Mouse (Mus musculus): Measurements from ENCODE around the gene Opa3. TPM values are rescaled to one million over a fixed set of nuclear protein-coding genes. Genes with fewer than 3 reads are reported as not detected.
A peak's percentile ranks its signal among the peaks of the same experiment; 100 is the strongest.

Gene Opa3
- polyA plus RNA-seq, 1 experiment from 2014 or later = 39.5 TPM

DNA sequence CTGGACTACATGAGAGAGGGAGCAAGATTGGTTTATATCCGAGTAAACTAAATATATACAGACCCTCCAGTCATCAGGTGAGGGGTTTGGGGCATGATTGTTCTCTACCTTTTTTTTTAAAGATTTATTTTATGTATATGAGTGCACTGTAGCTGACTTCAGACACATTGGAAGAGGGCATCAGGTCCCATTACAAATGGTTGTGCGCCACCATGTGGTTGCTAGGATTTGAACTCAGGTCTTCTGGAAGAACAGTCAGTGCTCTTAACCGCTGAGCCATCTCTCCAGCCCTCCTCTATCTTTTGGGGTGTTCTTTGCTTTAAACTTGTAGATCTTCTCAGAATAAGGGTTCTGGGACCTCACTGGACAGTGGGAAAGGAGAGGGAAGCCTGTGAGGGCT lies 8.1 kb upstream of the Opa3 start:
- H3K9ac ChIP-seq (replicated peaks; ENCODE audit: low read length) = no peak overlapping the region
- H3K27ac ChIP-seq (replicated peaks; ENCODE audit: low read depth, low read length) = no peak overlapping the region
- 59% methylated on average over 3 of the region's 3 CpGs for WGBS
- H3K27me3 ChIP-seq (ENCODE audit: control insufficient read depth, insufficient read depth, low read length) = no peaks in the 10 kb centered on the region
- DNase-seq (ENCODE audit: low spot score) (no peak), ATAC-seq (replicated peaks; ENCODE audit: insufficient number of reproducible peaks, low FRiP score, low TSS enrichment, low read depth) (no peak)
- no peaks in the 10 kb centered on the region for H3K36me3 ChIP-seq (replicated peaks; ENCODE audit: control insufficient read depth, insufficient read depth, low read depth, low read length)
- no peaks in the 10 kb centered on the region for H3K4me1 ChIP-seq (ENCODE audit: control insufficient read depth, insufficient read depth, low read length)
- H3K9me3 ChIP-seq (replicated peaks; ENCODE audit: control insufficient read depth, low read length) = no peaks in the 10 kb centered on the region
- no peak overlapping the region for H3K4me2 ChIP-seq (ENCODE audit: low read depth, low read length)
- H3K4me3 ChIP-seq (ENCODE audit: low read depth, low read length) = no peak overlapping the region

DNA sequence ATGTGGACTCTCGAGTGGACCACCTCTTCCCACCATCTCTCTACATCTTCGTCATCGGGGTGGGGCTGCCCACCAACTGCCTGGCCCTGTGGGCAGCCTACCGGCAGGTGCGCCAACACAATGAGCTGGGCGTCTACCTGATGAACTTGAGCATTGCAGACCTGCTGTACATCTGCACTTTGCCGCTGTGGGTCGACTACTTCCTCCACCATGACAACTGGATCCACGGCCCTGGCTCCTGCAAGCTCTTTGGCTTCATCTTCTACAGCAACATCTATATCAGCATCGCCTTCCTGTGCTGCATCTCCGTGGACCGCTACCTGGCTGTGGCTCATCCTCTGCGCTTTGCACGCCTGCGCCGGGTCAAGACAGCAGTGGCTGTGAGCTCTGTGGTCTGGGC lies 5.9 kb upstream of the Opa3 start:
- H3K4me1 ChIP-seq (ENCODE audit: control insufficient read depth, insufficient read depth, low read length) = no peaks in the 10 kb centered on the region
- no peaks in the 10 kb centered on the region for H3K27me3 ChIP-seq (ENCODE audit: control insufficient read depth, insufficient read depth, low read length)
- H3K4me2 ChIP-seq (ENCODE audit: low read depth, low read length) = no peak overlapping the region
- WGBS = 91% methylated on average over 16 of the region's 16 CpGs
- H3K4me3 ChIP-seq (ENCODE audit: low read depth, low read length) = no peak overlapping the region
- H3K27ac ChIP-seq (replicated peaks; ENCODE audit: low read depth, low read length) = no peak overlapping the region
- H3K9me3 ChIP-seq (replicated peaks; ENCODE audit: control insufficient read depth, low read length) = no peaks in the 10 kb centered on the region
- H3K36me3 ChIP-seq (replicated peaks; ENCODE audit: control insufficient read depth, insufficient read depth, low read depth, low read length) = no peaks in the 10 kb centered on the region
- DNase-seq (ENCODE audit: low spot score) (no peak), ATAC-seq (replicated peaks; ENCODE audit: insufficient number of reproducible peaks, low FRiP score, low TSS enrichment, low read depth) (no peak)
- no peak overlapping the region for H3K9ac ChIP-seq (replicated peaks; ENCODE audit: low read length)

DNA sequence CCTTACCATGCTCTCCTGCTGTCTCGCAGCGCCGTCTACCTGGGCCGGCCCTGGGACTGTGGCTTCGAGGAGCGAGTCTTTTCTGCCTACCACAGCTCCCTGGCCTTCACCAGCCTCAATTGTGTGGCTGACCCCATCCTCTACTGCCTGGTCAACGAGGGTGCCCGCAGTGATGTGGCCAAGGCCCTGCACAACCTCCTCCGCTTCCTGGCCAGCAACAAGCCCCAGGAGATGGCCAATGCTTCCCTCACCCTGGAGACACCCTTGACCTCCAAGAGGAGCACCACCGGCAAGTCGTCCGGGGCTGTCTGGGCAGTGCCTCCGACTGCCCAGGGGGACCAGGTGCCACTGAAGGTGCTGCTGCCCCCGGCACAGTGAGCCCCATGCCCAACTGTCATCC lies 5.3 kb upstream of the Opa3 start:
- ATAC-seq (replicated peaks; ENCODE audit: insufficient number of reproducible peaks, low FRiP score, low TSS enrichment, low read depth) = no peak
- no peak overlapping the region for H3K4me2 ChIP-seq (ENCODE audit: low read depth, low read length)
- no peak for DNase-seq (ENCODE audit: low spot score)
- H3K27ac ChIP-seq (replicated peaks; ENCODE audit: low read depth, low read length) = no peak overlapping the region
- 92% methylated on average over 14 of the region's 14 CpGs for WGBS
- no peaks in the 10 kb centered on the region for H3K36me3 ChIP-seq (replicated peaks; ENCODE audit: control insufficient read depth, insufficient read depth, low read depth, low read length)
- H3K4me1 ChIP-seq (ENCODE audit: control insufficient read depth, insufficient read depth, low read length) = no peaks in the 10 kb centered on the region
- H3K9me3 ChIP-seq (replicated peaks; ENCODE audit: control insufficient read depth, low read length) = no peaks in the 10 kb centered on the region
- no peaks in the 10 kb centered on the region for H3K27me3 ChIP-seq (ENCODE audit: control insufficient read depth, insufficient read depth, low read length)
- H3K9ac ChIP-seq (replicated peaks; ENCODE audit: low read length) = no peak overlapping the region
- no peak overlapping the region for H3K4me3 ChIP-seq (ENCODE audit: low read depth, low read length)

DNA sequence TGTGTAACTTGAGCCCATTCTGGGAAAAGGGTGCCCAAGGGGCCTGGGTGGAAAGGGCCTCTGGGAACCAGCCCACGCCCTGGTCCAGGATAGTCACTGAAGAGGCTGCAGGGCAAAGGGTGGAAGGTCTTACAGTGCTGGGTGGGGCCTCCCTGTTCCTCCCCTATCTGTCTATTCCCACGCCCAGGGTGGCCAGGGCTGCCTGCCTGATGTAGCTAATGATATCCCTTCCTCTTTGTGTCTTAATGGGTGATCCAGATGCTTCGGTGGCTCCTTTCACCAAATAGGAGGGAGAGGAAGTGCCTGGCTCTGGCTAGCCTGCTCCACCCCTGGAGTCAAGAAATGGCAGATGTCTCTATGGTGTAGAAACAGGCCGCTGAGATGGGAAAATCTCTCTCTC lies 3.2 kb upstream of the Opa3 start:
- no peak for ATAC-seq (replicated peaks; ENCODE audit: insufficient number of reproducible peaks, low FRiP score, low TSS enrichment, low read depth)
- no peaks in the 10 kb centered on the region for H3K9me3 ChIP-seq (replicated peaks; ENCODE audit: control insufficient read depth, low read length)
- no peaks in the 10 kb centered on the region for H3K36me3 ChIP-seq (replicated peaks; ENCODE audit: control insufficient read depth, insufficient read depth, low read depth, low read length)
- H3K27ac ChIP-seq (replicated peaks; ENCODE audit: low read depth, low read length) = no peak overlapping the region
- no peak overlapping the region for H3K9ac ChIP-seq (replicated peaks; ENCODE audit: low read length)
- no peaks in the 10 kb centered on the region for H3K27me3 ChIP-seq (ENCODE audit: control insufficient read depth, insufficient read depth, low read length)
- no peak overlapping the region for H3K4me2 ChIP-seq (ENCODE audit: low read depth, low read length)
- H3K4me3 ChIP-seq (ENCODE audit: low read depth, low read length) = no peak overlapping the region
- H3K4me1 ChIP-seq (ENCODE audit: control insufficient read depth, insufficient read depth, low read length) = no peaks in the 10 kb centered on the region
- DNase-seq (ENCODE audit: low spot score) = no peak
- 80% methylated on average over 4 of the region's 4 CpGs for WGBS

DNA sequence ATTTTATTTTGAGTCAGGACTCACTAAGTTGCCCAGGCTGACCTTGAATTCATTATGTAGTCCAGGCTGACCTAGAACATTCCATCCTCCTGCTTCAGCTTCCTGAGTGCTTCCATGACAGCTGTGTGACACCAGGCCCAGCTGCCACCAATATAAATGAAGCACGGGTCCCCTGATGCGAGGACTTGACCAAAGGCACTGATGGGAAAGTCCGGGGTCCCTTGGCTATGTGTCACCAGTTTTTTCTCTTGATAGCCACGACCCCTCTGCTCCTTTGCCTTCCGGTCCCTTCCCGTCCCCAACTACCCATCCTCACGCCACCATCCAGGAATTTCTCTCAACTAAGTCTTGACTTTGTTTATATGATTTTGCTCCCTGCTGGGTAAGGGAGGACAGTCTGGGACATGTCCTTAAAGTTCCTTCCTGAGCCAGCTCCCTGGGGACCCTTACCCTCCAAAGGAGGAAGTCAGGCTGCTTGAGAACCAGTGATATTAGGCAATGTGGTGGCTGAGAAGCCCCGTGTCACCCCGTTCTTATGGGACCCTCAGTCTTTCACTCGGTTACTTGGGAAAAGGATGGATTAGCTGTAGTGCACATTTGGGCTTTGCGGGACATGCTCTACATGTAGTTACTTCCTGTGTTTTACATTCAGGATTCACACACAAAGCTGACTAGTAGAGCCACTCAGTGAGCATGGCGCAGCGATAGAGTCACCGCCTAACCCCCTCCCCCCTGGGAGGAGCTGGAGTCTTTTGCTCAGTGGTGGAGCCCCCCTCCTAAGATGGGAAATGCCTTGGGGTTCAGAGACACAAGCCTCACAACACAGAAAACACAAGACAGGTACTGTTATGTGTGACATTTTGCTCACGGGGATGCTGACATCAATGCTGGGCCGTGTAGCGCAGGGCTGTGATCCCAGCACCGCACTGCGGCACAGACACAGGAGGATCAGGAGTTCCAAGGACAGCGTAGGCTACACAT lies 1.0 kb upstream of the Opa3 start:
- Histone ChIP-seq H3K4me2 (ENCODE audit: low read depth, low read length) (peak overlapping the region; percentile 54), H3K27ac (replicated peaks; ENCODE audit: low read depth, low read length) (peak overlapping the region; percentile 22), H3K36me3 (replicated peaks; ENCODE audit: control insufficient read depth, insufficient read depth, low read depth, low read length) (no peaks in the 10 kb centered on the region), H3K9ac (replicated peaks; ENCODE audit: low read length) (peak overlapping the region; percentile 54), H3K4me3 (ENCODE audit: low read depth, low read length) (peak overlapping the region; percentile 65), H3K9me3 (replicated peaks; ENCODE audit: control insufficient read depth, low read length) (no peaks in the 10 kb centered on the region), H3K4me1 (ENCODE audit: control insufficient read depth, insufficient read depth, low read length) (no peaks in the 10 kb centered on the region), H3K27me3 (ENCODE audit: control insufficient read depth, insufficient read depth, low read length) (no peaks in the 10 kb centered on the region)
- WGBS = 20% methylated on average over 20 of the region's 20 CpGs
- ATAC-seq (replicated peaks; ENCODE audit: insufficient number of reproducible peaks, low FRiP score, low TSS enrichment, low read depth) = peak; percentile 20
- peak; percentile 49 for DNase-seq (ENCODE audit: low spot score)

DNA sequence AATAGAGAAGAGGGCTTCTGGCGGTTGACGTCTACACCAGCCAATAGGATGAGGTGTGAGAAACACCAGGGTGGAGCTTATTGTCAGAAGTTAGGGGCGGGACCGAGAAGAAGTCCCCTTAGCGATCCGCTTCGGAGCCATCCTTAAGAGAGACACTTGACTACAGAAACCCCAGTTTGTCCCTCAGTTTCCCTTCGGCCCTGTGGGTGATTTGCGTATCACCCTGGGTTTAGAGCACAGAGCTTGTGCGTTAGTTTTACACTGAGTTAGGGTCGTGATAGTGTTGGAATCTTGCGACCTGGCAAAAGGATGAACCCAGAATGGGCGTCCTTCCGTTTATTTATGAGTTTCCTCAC lies 637 bp downstream of the Opa3 start:
- no peaks in the 10 kb centered on the region for H3K9me3 ChIP-seq (replicated peaks; ENCODE audit: control insufficient read depth, low read length)
- under 1% methylated on average over 14 of the region's 14 CpGs for WGBS
- no peaks in the 10 kb centered on the region for H3K27me3 ChIP-seq (ENCODE audit: control insufficient read depth, insufficient read depth, low read length)
- ATAC-seq (replicated peaks; ENCODE audit: insufficient number of reproducible peaks, low FRiP score, low TSS enrichment, low read depth) = no peak
- H3K36me3 ChIP-seq (replicated peaks; ENCODE audit: control insufficient read depth, insufficient read depth, low read depth, low read length) = no peaks in the 10 kb centered on the region
- H3K4me3 ChIP-seq (ENCODE audit: low read depth, low read length) = peak overlapping the region; percentile 65
- H3K4me2 ChIP-seq (ENCODE audit: low read depth, low read length) = peak overlapping the region; percentile 83
- no peak for DNase-seq (ENCODE audit: low spot score)
- peak overlapping the region; percentile 41; the same call in 1 of the 2 replicates for H3K27ac ChIP-seq (replicated peaks; ENCODE audit: low read depth, low read length)
- peak overlapping the region; percentile 73 for H3K9ac ChIP-seq (replicated peaks; ENCODE audit: low read length)
- H3K4me1 ChIP-seq (ENCODE audit: control insufficient read depth, insufficient read depth, low read length) = no peaks in the 10 kb centered on the region

DNA sequence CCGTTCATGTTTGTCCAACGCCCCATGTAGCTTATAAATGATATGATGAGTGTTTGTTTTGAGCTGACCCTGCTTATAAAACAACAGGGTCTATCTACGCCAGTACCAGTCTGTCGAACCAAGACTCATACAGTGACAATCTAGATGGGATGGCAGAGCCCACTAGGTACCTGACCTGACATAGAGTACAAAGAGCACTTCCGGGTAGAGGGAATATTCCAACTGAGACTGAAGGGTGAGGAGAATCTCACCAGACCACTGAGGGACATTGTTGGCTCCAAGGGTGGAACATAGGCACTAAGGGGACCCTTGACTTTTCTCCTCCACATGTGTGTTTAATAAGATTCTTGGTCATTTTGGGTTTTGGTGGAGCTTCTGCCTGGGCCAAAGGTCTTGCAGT lies 1.3 kb downstream of the Opa3 start:
- no peaks in the 10 kb centered on the region for H3K27me3 ChIP-seq (ENCODE audit: control insufficient read depth, insufficient read depth, low read length)
- H3K9me3 ChIP-seq (replicated peaks; ENCODE audit: control insufficient read depth, low read length) = no peaks in the 10 kb centered on the region
- 49% methylated on average over 5 of the region's 5 CpGs for WGBS
- H3K4me3 ChIP-seq (ENCODE audit: low read depth, low read length) = peak overlapping the region; percentile 65
- H3K4me2 ChIP-seq (ENCODE audit: low read depth, low read length) = peak overlapping the region; percentile 83
- H3K9ac ChIP-seq (replicated peaks; ENCODE audit: low read length) = peak overlapping the region; percentile 73
- H3K27ac ChIP-seq (replicated peaks; ENCODE audit: low read depth, low read length) = peak overlapping the region; percentile 41; the same call in 1 of the 2 replicates
- DNase-seq (ENCODE audit: low spot score) (no peak), ATAC-seq (replicated peaks; ENCODE audit: insufficient number of reproducible peaks, low FRiP score, low TSS enrichment, low read depth) (no peak)
- H3K36me3 ChIP-seq (replicated peaks; ENCODE audit: control insufficient read depth, insufficient read depth, low read depth, low read length) = no peaks in the 10 kb centered on the region
- H3K4me1 ChIP-seq (ENCODE audit: control insufficient read depth, insufficient read depth, low read length) = no peaks in the 10 kb centered on the region

DNA sequence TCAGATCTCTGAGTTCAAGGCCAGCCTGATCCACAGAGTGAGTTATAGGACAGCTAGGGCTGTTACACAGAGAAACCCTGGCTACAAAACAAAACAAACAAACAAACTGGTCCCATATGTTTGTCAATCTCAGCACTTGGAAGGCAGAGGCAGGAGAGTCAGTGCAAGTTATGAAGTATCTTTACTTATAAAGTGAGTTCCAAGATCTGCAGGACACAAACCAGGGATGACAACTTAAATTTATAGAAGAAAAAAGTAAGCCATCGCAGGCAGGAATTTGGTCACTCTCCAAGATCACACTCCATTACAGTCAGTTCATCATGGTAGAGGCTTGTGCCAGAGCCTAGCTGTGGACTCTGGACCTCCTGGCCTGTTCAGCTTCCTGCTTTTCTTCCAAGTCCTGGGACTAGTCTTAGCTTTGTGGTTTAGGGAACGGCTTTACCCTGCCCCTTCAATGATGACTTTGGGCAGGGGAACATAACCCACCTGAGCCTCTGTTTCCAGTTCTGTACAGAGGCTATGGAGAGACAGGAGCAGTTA lies 2.0 kb downstream of the Opa3 start:
- Histone ChIP-seq H3K9me3 (replicated peaks; ENCODE audit: control insufficient read depth, low read length) (no peaks in the 10 kb centered on the region), H3K36me3 (replicated peaks; ENCODE audit: control insufficient read depth, insufficient read depth, low read depth, low read length) (no peaks in the 10 kb centered on the region), H3K4me1 (ENCODE audit: control insufficient read depth, insufficient read depth, low read length) (no peaks in the 10 kb centered on the region), H3K27ac (replicated peaks; ENCODE audit: low read depth, low read length) (no peak overlapping the region), H3K9ac (replicated peaks; ENCODE audit: low read length) (0 out of 2 replicates have a peak overlapping the region, but pooled peaks have one; percentile 22), H3K4me3 (ENCODE audit: low read depth, low read length) (no peak overlapping the region), H3K27me3 (ENCODE audit: control insufficient read depth, insufficient read depth, low read length) (no peaks in the 10 kb centered on the region), H3K4me2 (ENCODE audit: low read depth, low read length) (no peak overlapping the region)
- no peak for DNase-seq (ENCODE audit: low spot score)
- no peak for ATAC-seq (replicated peaks; ENCODE audit: insufficient number of reproducible peaks, low FRiP score, low TSS enrichment, low read depth)
- WGBS = 100% methylated on average over 2 of the region's 2 CpGs
